In the genomic region with DNA sequence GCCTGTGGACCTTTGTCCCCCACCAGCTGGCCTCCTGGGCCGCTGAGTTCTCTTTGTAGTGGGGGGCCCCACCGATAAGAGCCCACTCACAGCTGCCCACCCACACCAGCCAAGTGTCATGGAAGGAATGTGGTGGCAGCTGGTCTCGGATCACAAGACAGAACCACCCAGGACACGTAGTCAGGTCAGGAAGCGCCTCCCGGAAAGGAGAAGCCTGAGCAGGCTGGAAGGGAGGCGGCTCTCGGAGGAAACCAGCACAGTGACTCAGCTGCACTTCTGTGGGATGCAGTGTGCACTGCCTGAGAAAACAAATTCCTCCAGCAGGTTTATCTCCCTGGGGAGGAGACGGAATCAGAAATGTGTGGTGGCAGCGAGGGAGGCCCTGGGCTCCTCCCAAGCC, we compare ENCODE assay signal across 7 mouse cellular contexts.
DNase-seq lines count a peak whose midpoint lies in the region; ATAC-seq lines count a peak whose summit lies in the region.

No protein-coding gene starts in this region.

- peak overlapping the region; percentile 48 for H3K27ac ChIP-seq in heart, embryonic 15.5 days
- no peak overlapping the region for H3K27ac ChIP-seq in liver, embryonic 12.5 days
- no peak overlapping the region for H3K27ac ChIP-seq in midbrain, embryonic 15.5 days
- H3K27ac ChIP-seq in hindbrain, embryonic 14.5 days = no peak overlapping the region

- H3K9ac ChIP-seq in heart, embryonic 15.5 days = no peak overlapping the region
- H3K9ac ChIP-seq in liver, embryonic 12.5 days = no peak overlapping the region
- no peak overlapping the region for H3K9ac ChIP-seq in midbrain, embryonic 15.5 days
- no peak overlapping the region for H3K9ac ChIP-seq in hindbrain, embryonic 14.5 days

- no peaks in the 10 kb centered on the region for H3K27me3 ChIP-seq in heart, embryonic 15.5 days
- peaks cover 8% of the 10 kb centered on the region; the same call in 1 of the 2 replicates for H3K27me3 ChIP-seq in liver, embryonic 12.5 days (replicated peaks)
- H3K27me3 ChIP-seq in midbrain, embryonic 15.5 days (replicated peaks) = no peaks in the 10 kb centered on the region
- H3K27me3 ChIP-seq in hindbrain, embryonic 14.5 days (ENCODE audit: control insufficient read depth, insufficient read depth, low read length) = no peaks in the 10 kb centered on the region

- no peak overlapping the region for H3K4me2 ChIP-seq in heart, embryonic 15.5 days
- H3K4me2 ChIP-seq in liver, embryonic 12.5 days = no peak overlapping the region
- no peak overlapping the region for H3K4me2 ChIP-seq in midbrain, embryonic 15.5 days
- no peak overlapping the region for H3K4me2 ChIP-seq in hindbrain, embryonic 14.5 days (replicated peaks)

- peak; percentile 76 for DNase-seq in 3134 (ENCODE audit: extremely low read depth, insufficient read length, low spot score)
- DNase-seq in Muller cell, postnatal 12 days (ENCODE audit: inconsistent ontology term) = peak; percentile 21
- DNase-seq in telencephalon, adult 2 months (ENCODE audit: low read depth, low spot score) = peak; percentile 43
- DNase-seq in hindbrain, embryonic 14.5 days (ENCODE audit: low spot score) = no peak

- 28% methylated on average over 10 of the region's 10 CpGs for WGBS in heart, embryonic 15.5 days
- WGBS in liver, embryonic 12.5 days (ENCODE audit: insufficient replicate concordance) = 14% methylated on average over 10 of the region's 10 CpGs
- WGBS in midbrain, embryonic 15.5 days = 78% methylated on average over 10 of the region's 10 CpGs
- 69% methylated on average over 10 of the region's 10 CpGs for WGBS in hindbrain, embryonic 14.5 days

- H3K4me1 ChIP-seq in heart, embryonic 15.5 days (replicated peaks) = peaks cover 58% of the 10 kb centered on the region
- H3K4me1 ChIP-seq in liver, embryonic 12.5 days = peaks cover 54% of the 10 kb centered on the region
- peaks cover 13% of the 10 kb centered on the region; the same call in 1 of the 2 replicates for H3K4me1 ChIP-seq in midbrain, embryonic 15.5 days
- H3K4me1 ChIP-seq in hindbrain, embryonic 14.5 days (replicated peaks; ENCODE audit: control insufficient read depth, insufficient read depth, low read length) = peaks cover 11% of the 10 kb centered on the region

- H3K36me3 ChIP-seq in heart, embryonic 15.5 days = no peaks in the 10 kb centered on the region
- H3K36me3 ChIP-seq in liver, embryonic 12.5 days = no peaks in the 10 kb centered on the region
- no peaks in the 10 kb centered on the region for H3K36me3 ChIP-seq in midbrain, embryonic 15.5 days (replicated peaks)
- H3K36me3 ChIP-seq in hindbrain, embryonic 14.5 days (replicated peaks; ENCODE audit: control insufficient read depth, insufficient read depth) = no peaks in the 10 kb centered on the region

- peak; percentile 48 for ATAC-seq in heart, embryonic 15.5 days (replicated peaks; ENCODE audit: insufficient number of reproducible peaks, insufficient read depth, low FRiP score, low read depth)
- peak; percentile 27; the same call in 1 of the 2 replicates for ATAC-seq in liver, embryonic 12.5 days
- no peak for ATAC-seq in midbrain, embryonic 15.5 days (replicated peaks)
- no peak for ATAC-seq in hindbrain, embryonic 14.5 days (ENCODE audit: low FRiP score)

- no peak overlapping the region for H3K4me3 ChIP-seq in heart, embryonic 15.5 days
- no peak overlapping the region for H3K4me3 ChIP-seq in liver, embryonic 12.5 days
- no peak overlapping the region for H3K4me3 ChIP-seq in midbrain, embryonic 15.5 days
- no peak overlapping the region for H3K4me3 ChIP-seq in hindbrain, embryonic 14.5 days (replicated peaks; ENCODE audit: low read length)

- H3K9me3 ChIP-seq in heart, embryonic 15.5 days (replicated peaks) = no peaks in the 10 kb centered on the region
- H3K9me3 ChIP-seq in liver, embryonic 12.5 days (replicated peaks) = no peaks in the 10 kb centered on the region
- H3K9me3 ChIP-seq in midbrain, embryonic 15.5 days = no peaks in the 10 kb centered on the region
- H3K9me3 ChIP-seq in hindbrain, embryonic 14.5 days (ENCODE audit: control insufficient read depth, low read length) = no peaks in the 10 kb centered on the region

Comparison
In these comparisons a context has a peak if more than half of its experiments do, and no peak if none do; other contexts are left out.
1. ATAC-seq: peak in heart, embryonic 15.5 days (single experiment) and liver, embryonic 12.5 days (single experiment); none in midbrain, embryonic 15.5 days (single experiment) and hindbrain, embryonic 14.5 days (single experiment).